Mouse (Mus musculus): Measurements from ENCODE around the gene Rnd2.
"Not testable (repeated sequence)": the region's sequence is repeated elsewhere in the genome, so short reads cannot be mapped to it uniquely, and the experiment has no call there.

The Rnd2 gene

DNA sequence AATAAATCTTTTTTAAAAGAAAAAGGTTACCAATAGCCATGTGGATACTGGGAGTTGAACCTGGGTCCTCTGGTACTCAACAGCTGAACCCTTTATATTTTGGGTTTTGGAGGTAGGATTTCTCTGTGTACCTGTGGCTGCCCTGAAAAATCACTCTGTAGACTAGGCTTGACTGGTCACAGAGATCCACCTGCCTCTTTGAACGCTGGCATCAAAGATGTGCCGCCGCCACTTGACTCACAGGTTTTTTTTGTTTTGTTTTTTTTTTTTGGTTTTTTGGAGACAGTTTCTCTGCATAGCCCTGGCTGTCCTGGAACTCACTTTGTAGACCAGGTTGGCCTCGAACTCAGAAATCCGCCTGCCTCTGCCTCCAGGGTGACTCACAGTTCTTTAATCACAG is 17.0 kb upstream of the Rnd2 start:
- DNase-seq, result no peak

DNA sequence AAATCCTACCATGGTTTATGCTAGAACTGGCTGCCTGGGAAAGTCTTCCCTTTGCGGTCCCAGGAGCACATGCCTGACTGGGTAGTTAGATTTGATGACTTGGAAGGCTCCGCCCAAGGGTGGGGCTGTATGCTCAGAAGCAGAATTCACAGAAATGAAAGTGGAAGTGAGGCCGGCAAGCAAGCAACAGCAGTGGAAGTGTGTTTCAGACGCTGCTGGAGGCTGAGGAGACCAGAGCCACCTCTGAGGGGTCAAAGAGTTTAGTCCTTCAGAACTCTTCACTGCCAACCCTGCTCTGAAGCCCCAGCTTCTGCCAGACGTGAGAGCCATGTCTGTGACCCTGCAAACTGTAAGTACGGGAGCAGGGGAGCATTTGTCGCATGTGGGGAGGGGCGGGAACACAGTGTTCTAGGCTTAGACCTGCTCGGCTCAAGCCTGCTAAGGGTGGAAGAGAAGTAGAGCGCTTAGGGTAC is 16.5 kb upstream of the Rnd2 start, which contains the start of gene Ifi35:
Gene Ifi35 (plus strand): TSS at position 134 of the 473 bp plus-strand sequence.
- DNase-seq, result peak; percentile 85 to 87

DNA sequence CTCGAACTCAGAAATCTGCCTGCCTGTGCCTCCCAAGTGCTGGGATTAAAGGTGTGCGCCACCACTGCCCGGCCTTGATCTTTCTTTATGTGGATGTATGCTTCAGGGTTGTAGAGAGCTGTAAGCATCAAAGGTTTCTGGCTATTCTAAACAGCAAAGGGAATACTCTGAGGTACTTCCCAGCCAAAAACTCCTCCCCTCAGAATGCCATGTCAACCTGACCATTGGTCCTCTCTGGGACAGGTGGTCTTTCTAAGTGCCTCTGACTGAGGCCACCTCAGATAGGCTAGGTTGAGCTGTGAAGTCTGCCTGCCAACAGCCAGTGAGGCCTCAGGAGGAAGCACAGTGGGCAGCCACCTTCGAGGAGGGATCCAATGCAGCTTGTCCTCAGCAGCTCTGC is 15.9 kb upstream of the Rnd2 start:
- DNase-seq, result no peak

DNA sequence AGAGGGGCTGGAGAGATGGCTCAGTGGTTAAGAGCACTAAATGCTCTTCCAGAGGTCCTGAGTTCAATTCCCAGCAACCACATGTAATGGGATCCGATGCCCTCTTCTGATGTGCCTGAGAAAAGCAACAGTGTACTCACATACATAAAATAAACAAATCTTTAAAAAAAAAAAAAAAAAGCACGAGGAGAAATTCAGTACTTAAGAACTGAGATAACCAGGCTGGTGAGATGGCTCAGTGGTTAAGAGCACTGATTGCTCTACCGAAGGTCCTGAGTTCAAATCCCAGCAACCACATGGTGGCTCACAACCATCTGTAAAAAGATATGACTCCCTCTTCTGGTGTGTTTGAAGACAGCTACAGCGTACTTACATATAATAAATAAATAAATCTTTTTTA is 15.2 kb upstream of the Rnd2 start:
- DNase-seq, result not testable (repeated sequence)

DNA sequence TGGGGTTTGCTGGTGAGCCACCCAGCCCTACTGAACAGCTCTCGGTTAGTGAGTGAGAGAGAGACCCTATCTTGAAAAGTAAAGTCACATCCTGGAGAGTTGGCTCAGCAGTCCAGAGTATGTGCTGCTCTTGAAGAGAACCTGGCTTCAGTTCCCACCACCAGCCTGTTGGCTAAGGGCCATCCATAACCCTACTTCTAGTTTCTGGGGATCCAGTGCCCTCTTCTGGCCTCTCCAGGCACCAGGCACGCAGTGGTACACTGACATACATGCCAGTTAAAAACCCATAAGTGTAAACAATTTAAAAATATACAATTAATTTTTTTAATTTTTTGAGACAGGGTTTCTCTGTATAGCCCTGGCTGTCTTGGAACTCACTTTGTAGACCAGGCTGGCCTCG is 14.4 kb upstream of the Rnd2 start:
- DNase-seq, result no peak

DNA sequence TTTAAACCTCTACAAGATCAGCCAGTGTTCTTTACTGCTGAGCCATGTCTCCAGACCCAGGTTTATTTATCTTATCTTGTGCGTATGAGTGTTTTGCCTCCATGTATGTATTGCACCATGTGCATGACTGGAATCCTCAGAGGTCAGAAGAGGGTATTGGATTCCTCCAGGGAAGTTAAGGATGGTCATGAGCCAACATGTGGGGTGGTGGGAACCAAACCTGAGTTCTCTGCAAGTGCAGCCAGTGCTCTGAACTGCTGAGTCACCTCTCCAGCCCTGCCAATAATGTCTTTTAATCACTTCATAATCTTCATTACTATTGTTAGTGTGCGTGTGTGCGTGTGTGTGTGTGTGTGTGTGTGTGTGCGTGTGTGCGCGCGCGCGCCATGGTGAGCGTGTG is 13.3 kb upstream of the Rnd2 start:
- no peak for DNase-seq

DNA sequence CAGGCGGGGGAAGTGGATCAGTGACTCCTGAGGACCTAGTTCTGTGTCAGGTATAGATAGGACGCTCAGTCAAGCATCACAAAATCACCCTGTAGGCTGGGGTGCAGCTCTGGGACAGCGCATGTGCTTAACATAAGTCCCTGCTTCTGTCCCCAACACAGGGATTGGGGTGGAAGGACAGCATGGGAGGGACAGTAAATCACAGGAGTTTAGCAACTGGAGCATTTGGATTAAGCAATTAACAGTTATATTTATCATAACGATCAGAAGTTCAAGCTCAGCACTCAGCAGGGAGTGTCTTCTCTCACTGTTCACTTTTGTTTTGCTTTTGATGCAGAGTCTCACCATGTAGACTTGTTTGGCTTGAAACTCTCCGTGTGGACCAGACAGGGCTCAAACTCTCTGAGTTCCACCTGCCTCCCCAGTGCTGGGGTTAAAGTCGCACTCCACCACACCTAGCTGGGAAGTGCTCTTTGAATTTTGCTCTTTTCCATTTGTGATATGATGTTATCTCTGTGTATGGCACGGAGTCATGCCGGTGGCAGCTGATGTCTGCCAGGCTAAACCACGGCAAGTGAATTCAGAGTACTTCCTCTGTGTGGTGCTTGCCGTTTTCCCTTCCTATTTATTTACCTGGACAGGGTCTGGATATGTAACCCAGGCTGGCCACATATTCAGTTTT is 12.6 kb upstream of the Rnd2 start:
- no peak for DNase-seq

DNA sequence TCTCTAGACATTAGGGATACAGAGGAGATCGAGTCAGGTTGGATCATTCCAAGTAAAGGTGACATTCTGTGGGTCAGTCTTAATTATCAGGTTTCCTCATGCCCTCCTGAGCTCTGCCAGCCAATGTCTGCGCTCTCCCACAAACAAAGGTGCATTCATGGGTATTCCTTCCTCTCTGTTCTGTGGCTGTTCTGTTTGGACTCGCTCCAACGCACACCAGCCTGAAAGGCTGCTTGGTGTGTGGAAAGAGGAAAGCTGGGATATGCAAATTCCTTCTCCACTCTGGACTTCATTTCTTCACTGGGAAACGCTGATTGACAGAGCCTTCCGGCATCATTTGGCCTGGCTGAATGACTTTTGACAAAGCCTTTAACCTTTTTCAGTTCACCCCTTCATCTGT is 10.1 kb upstream of the Rnd2 start:
- DNase-seq, result no peak

DNA sequence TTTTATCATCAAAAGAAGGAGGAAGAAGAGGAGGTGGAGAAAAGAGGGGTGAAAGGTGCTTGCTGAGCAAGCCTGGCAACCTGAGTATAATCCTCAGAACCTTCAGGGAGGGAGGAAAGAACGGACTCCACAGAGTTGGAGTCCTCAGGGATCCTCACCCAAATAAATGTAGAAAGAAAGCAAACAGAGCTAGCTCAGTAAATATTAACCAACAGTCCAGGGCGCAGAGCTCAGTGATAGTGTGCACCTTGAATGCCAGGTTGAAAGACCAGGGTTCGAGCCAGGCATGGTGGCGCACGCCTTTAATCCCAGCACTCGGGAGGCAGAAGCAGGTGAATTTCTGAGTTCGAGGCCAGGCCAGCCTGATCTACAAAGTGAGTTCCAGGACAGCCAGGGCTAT is 9.2 kb upstream of the Rnd2 start:
- no peak for DNase-seq

DNA sequence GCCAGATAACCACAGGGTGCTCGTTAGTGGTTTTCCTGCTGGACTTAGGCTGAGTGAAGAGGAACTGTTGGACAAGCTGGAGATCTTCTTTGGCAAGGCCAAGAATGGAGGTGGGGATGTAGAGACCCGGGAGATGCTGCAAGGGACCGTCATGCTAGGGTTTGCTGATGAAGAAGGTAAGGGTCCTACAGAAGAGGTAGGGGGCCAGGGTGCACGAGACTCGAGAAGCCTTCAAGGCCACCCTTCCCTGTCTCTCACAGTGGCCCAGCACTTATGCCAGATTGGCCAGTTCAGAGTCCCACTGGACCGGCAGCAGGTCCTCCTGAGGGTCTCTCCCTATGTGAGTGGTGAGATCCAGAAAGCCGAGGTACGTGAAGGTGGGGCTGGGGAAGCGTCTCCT is 7.2 kb upstream of the Rnd2 start:
- DNase-seq, result no peak

DNA sequence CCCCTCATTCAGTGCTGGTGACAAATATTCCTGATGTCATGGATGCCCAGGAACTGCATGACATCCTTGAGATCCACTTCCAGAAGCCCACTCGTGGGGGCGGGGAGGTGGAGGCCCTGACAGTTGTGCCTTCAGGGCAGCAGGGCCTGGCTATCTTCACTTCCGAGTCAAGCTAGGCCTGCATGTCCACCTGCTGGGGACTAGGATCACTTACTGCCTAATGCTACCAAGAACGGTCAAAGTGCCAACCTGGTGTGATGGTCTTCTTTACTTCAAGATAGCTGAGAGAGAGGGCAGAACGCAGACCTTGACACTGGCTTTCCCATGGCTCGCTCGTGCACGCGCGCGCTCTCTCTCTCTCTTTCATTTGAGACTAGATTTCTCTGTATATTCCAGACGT is 6.6 kb upstream of the Rnd2 start:
- DNase-seq, result no peak

DNA sequence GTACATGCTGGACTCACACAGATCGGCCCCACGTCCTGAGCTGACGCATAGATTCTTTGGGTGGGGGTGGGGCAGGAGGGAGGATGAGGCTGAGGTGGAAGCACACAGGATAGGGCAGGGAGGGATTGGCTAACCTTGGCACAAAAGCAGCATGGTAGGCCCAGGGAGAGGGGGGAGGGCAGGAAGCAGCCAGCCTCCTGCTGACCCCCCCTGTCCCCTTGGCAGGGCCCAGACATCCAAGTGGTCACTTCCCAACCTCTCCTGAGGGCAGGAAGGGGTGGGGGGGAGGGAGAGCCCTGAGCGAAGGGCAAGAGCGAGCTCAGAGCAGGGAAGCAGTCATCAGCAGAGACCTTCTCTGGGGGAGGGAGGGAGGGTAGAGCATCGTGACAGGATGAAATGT is 5.1 kb upstream of the Rnd2 start:
- no peak for DNase-seq

DNA sequence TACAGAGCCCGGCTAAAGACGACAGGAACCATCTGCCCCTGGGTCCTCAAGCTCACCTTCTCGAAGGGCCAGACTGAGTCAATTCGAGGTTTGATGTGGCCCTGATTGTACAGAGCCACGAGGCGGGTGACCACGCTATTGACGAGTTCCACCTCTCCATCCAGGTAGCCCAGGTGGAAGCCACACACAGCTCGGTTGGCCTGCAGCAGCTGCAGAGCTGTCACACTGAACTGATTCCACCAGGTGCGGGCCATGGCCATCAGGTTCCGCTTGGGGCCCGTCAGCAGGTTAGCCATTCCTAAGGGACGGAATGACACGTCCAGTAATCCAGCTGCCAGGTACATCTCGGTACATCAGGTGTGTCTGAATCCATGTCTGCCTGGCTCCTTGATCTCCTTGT is 4.5 kb upstream of the Rnd2 start:
- DNase-seq, result no peak

DNA sequence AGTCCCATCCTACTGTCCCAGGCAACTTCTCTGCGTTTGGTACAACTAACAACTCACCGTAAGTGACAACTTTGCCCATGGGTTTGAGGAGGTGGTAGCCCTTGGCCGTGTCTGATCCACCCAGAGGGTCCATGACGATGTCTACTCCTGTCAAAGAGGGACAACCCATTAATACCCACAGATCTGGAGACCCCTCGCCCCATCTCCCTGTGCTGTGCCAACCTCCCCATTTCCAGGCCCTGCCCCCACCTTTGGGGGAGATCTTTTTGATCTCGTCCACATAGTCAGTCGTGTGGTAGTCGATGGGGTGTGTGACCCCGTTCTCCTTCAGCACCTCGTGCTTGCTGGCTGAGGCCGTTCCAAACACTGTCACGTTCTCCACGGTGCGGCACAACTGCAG is 2.7 kb upstream of the Rnd2 start:
- no peak for DNase-seq

DNA sequence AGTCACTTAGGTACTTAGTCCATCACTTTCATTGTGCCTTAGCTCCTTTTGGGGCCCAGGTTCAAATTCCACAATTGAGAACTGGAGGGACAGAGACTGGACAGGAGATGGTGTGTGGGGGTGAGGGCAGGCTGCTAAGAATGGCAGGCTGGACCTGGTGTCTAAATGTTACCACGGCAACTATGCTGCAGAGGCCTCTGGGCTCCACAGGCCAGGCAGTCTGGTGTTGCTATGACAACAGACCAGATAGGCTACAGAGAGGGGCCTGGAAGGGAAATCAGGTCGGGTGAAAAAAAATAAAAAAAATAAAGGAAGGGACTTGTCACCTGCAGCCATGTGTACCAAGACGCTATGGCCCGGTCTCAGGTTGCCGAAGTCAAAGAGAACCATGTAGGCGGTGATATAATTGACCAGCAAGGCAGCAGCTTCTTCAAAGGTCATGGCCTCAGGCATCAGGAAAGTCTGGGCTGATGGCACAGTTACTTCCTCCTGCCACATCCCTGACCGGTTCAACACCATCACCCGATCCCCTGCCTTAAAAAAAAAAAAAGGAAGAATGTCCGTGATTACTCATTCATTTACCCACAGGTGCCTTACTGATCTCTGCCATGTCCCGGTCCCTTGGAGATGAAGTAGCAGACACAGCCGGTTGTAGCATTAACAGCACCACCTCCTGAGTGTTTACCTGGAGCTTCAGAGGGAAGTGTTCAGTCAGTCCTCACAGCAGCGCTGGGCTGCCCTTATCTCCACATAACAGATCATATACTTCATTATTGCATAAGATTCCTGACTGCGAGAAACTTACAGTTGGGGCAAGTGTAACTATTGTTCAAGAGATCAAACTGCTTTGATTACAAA is 2.0 kb upstream of the Rnd2 start:
- no peak for DNase-seq

DNA sequence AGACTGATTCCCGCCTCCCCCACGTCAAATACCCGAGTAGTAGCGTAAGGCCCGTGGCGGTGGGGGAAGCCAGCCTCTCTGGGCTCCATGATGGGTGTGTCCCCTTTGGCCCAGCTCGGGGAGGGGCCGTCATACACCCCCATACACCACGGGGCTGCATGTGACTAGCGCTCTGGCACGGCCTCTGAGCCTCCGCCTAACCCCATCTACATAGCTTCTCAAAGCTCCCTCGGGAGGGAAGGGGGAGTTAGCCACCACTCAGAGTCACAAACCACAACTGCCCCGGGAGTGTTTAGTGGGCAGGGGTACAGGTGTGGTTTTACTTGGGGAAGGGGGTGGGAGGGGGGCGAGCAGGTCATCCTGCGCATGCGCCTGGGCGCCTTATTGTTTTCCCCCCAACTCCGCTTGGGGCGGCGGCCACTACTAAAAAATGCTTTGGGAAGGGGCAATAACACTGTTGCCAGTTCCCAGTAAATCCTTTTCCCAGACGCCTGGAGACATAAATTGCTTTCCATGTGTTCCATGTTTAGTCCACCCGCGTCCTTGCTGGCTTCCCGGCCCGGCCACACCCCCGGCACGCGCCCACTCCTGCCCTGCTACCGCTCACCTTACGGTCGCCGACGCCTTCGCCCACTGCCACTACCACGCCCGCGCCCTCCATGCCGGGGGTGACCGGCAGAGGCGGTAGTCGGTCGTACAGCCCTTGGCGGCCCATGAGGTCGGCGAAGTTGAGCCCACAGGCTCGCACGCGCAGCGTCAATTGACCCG is 486 bp downstream of the Rnd2 start:
- peak; percentile 35 to 63 for DNase-seq

DNA sequence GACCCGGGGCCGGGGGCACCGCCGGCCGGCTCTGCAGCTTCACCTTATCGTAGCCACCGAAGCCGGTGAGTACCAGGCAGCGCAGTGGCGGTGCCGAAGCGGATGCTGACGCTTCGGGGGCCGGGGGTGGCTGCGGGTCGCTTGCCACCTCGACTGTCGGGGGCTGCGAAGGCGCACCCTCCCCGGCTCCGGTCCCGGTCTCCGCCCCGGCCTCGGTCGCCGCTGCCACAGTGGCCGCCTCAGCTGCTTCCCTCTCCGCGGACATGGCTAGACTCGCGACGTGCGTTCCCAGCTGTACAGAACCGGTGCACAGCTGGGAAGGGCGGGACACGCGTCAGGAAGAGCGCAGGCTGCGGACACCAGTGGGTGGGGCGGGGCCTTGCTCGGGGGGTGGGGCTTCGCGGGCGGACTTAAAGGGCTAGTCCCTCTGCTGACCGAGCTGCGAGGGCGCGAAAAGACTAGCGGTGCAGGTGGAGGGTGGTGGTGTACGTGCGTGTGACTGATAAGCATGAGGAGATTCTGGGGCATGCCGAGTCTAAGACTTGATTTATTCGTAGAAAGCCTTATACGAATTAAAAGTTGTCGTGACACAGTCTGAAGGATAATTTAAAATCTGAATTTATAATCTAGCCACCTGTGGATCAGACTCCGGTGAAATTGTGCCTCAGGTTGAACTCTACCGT is 1.2 kb downstream of the Rnd2 start, which contains the start of gene Vat1:
Gene Vat1 (minus strand): TSS at position 362 of the 683 bp plus-strand sequence.
- peak; percentile 55 to 60 for DNase-seq

DNA sequence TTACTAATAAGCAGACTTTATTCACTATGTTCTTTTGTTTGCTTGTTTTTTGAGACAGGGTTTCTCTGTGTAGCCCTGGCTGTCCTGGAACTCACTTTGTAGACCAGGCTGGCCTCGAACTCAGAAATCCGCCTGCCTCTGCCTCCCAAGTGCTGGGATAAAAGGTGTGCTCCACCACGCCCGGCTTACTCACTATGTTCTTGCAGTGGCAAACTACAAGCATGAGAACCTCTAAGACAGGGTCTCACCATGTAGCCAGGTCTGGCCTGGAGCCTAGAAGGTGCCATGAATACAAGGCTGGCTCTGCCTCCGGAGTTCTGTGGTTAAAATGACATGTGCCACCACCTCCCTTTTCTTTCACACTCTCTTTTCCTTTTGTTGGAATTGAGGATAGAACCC is 1.8 kb downstream of the Rnd2 start:
- not testable (repeated sequence) for DNase-seq

DNA sequence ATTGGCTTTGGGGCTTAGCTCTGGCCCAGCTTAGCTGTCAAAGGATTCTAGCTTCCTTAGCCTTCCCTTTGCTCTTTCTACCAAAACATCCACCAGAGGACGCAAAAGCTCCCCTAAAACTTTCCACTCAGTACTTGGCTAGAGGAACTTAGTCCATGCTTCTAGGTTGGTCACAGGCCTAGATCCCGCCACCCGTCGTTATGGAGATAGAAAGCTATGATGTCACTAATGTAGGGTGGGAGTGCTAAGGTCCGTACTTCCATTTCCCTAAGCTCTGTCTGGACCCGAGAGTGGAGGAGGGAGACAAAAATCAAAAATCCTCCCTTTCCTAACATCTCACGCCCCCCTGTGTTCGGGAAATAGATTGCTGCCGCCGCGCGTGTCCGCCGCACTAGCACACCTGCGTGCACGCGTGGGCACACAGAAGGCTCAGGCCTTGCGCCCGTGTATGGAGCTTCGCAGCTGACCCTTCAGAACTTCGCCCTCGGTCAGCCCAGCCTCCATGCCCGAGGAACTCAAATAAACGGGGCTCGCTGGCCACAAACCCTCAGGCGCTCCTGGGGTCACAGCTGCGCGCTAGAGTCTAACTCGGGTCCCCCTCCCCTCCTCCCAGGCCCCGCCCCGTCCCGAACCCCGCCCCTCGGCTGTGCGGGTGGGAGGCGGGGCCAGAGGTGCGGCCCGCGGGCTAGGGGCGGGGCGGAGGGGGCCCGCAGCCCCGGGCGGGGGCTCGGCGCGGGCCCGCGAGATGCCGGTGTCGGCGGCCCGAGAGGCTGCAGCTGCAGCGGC is 2.9 kb downstream of the Rnd2 start:
- DNase-seq, result peak; percentile 77 to 83

DNA sequence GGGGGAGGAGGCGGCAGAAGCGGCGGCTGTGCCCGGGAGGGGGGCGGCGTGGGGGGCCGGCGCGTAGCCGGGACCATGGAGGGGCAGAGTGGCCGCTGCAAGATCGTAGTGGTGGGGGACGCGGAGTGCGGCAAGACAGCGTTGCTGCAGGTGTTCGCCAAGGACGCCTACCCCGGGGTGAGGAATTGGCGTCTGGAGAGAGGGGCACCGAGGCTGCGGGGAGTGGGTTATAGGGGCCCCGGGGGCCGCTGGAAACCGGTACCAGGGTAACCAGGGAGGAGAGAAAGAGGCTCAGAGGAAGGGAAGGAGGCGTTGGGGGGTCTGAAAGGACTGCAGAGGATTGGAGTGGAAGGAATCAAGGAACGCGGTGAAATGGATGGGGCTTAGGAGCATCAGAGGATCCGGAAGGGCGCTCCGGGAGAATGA is 3.5 kb downstream of the Rnd2 start:
- no peak for DNase-seq

DNA sequence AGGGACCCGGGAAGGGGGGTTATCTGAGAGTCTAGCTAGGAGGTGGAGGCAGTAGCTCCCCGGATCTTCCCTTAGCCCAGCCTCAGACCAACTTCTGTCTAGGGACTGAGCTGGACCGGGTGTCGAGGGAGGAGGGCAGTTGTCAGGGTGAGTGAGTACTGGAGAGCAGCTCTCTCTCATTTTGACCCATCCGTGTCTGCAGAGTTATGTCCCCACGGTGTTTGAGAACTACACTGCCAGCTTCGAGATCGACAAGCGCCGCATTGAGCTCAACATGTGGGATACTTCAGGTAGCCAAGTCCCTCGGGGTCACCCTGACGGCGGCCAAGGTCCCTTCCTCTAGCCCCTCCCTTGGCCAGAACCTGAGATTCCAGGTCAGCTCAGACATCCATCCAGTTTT is 3.9 kb downstream of the Rnd2 start:
- DNase-seq, result no peak

DNA sequence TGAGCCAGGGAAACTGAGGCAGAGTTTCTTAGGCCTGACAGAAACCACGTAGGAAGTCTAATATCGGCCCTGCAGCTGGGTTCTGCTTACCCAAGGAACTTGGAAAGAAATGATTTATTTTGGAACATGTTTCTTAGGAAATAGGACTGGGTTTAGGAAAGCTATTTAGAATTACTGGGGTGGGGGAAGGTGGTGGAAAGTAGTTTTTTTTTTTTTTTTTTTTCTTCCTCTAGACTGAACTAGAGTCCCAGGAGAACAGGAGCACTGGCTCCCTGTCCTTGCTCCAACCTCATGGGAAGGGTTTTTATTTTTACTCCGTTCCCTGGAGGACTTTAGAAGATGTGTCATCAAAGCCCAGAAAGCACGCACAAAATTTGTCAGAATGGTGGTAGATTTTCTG is 4.4 kb downstream of the Rnd2 start:
- DNase-seq, result no peak

Data from kidney, adult 8-10 months (tissue).